Mouse (Mus musculus): ENCODE data around the gene Nupr1l. TPM values are rescaled to one million over a fixed set of nuclear protein-coding genes. Genes with fewer than 3 reads are reported as not detected.

Gene Nupr1l
- polyA plus RNA-seq, 1 experiment from 2014 or later: 2.2 TPM

Other genes starting within 250 kb of the Nupr1l start
- 1.8 and 2.3 TPM in 2 replicates for gene Zfp11, start 238.4 kb upstream of the Nupr1l start, polyA plus RNA-seq (2015; fragmentation: Nextera tagmentation; extraction: Ambion mirVana)
- gene Sept14, start 200.0 kb upstream of the Nupr1l start, polyA plus RNA-seq (2015; fragmentation: Nextera tagmentation; extraction: Ambion mirVana): not detected in 2 replicates
- gene Mrps17, start 193.0 kb upstream of the Nupr1l start, polyA plus RNA-seq (2015; fragmentation: Nextera tagmentation; extraction: Ambion mirVana): 200 and 203 TPM in 2 replicates
- gene Nipsnap2, start 183.5 kb upstream of the Nupr1l start, polyA plus RNA-seq (2015; fragmentation: Nextera tagmentation; extraction: Ambion mirVana): 77.2 and 91.7 TPM in 2 replicates
- gene Psph, start 121.1 kb upstream of the Nupr1l start, polyA plus RNA-seq (2015; fragmentation: Nextera tagmentation; extraction: Ambion mirVana): 83.5 and 85.9 TPM in 2 replicates
- 30.1 and 33.5 TPM in 2 replicates for gene Sumf2, start 61.6 kb upstream of the Nupr1l start, polyA plus RNA-seq (2015; fragmentation: Nextera tagmentation; extraction: Ambion mirVana)
- gene Chchd2, start 21.1 kb upstream of the Nupr1l start, polyA plus RNA-seq (2015; fragmentation: Nextera tagmentation; extraction: Ambion mirVana): 906 and 1,002 TPM in 2 replicates
- gene Zbed5, start 12.8 kb upstream of the Nupr1l start, polyA plus RNA-seq (2015; fragmentation: Nextera tagmentation; extraction: Ambion mirVana): 1.9 and 2.6 TPM in 2 replicates
- gene Phkg1, start 10.0 kb upstream of the Nupr1l start, polyA plus RNA-seq (2015; fragmentation: Nextera tagmentation; extraction: Ambion mirVana): 0.08 and 0.14 TPM in 2 replicates
- 14.0 and 19.2 TPM in 2 replicates for gene Vkorc1l1, start 33.4 kb downstream of the Nupr1l start, polyA plus RNA-seq (2015; fragmentation: Nextera tagmentation; extraction: Ambion mirVana)
- gene Gusb, start 94.5 kb downstream of the Nupr1l start, polyA plus RNA-seq (2015; fragmentation: Nextera tagmentation; extraction: Ambion mirVana): 59.3 and 61.2 TPM in 2 replicates
- 32.2 and 37.8 TPM in 2 replicates for gene Asl, start 120.7 kb downstream of the Nupr1l start, polyA plus RNA-seq (2015; fragmentation: Nextera tagmentation; extraction: Ambion mirVana)
- 49.7 and 50.4 TPM in 2 replicates for gene Crcp, start 120.8 kb downstream of the Nupr1l start, polyA plus RNA-seq (2015; fragmentation: Nextera tagmentation; extraction: Ambion mirVana)
- gene Tpst1, start 164.8 kb downstream of the Nupr1l start, polyA plus RNA-seq (2015; fragmentation: Nextera tagmentation; extraction: Ambion mirVana): 25.7 and 27.0 TPM in 2 replicates
- gene Kctd7, start 236.3 kb downstream of the Nupr1l start, polyA plus RNA-seq (2015; fragmentation: Nextera tagmentation; extraction: Ambion mirVana): 4.2 TPM in 2 replicates